Mouse (Mus musculus) forebrain, embryonic 12.5 days (tissue): ENCODE results near the gene Islr2. TPM values are rescaled to one million over a fixed set of nuclear protein-coding genes. Genes with fewer than 3 reads are reported as not detected.

Experiments
- ATAC-seq: fragments of 200-750 bp; cut with Nextera tagmentation; 2 replicates; pipeline ENCODE4 v1.8.0; 2017; ENCODE audit warnings: moderate TSS enrichment; ENCODE audit not compliant: low FRiP score
- H3K27ac ChIP-seq: fragments of 300-500 bp; sonication (generic); 2 replicates; pipeline ENCODE4 v1.5.1; 2016; ENCODE audit warnings: mild to moderate bottlenecking
- H3K27me3 ChIP-seq: fragments of 300-500 bp; sonication (generic); 2 replicates; pipeline ENCODE4 v1.6.1; 2016; ENCODE audit warnings: mild to moderate bottlenecking
- H3K36me3 ChIP-seq: fragments of 300-500 bp; sonication (generic); replicated peaks from 2 replicates; pipeline ENCODE4 v1.6.1; 2016; ENCODE audit warnings: mild to moderate bottlenecking
- H3K4me1 ChIP-seq: fragments of 300-500 bp; sonication (generic); 2 replicates; pipeline ENCODE4 v1.6.1; 2016
- H3K4me2 ChIP-seq: fragments of 300-500 bp; sonication (generic); 2 replicates; pipeline ENCODE4 v1.6.1; 2016; ENCODE audit warnings: mild to moderate bottlenecking, moderate library complexity
- H3K4me3 ChIP-seq: fragments of 300-500 bp; sonication (generic); replicated peaks from 2 replicates; pipeline ENCODE4 v1.5.1; 2016; ENCODE audit warnings: mild to moderate bottlenecking
- H3K9ac ChIP-seq: fragments of 300-500 bp; sonication (generic); 2 replicates; pipeline ENCODE4 v1.6.1; 2016; ENCODE audit warnings: mild to moderate bottlenecking
- H3K9me3 ChIP-seq: fragments of 300-500 bp; sonication (generic); 2 replicates; pipeline ENCODE4 v1.6.1; 2016
- WGBS: fragments of 180-500 bp; shearing (Covaris S2); methylation state at CpG from one replicate; pipeline ENCODE4 v1.1.7; 2016; 5-methylcytosine and 5-hydroxymethylcytosine counted together
- microRNA-seq: library from miRNA; unstranded; fragments of <30 nt; microRNA quantifications from one replicate; pipeline ENCODE4, GENCODE M21; 2017
- polyA plus RNA-seq: library from polyadenylated mRNA; unstranded; fragments of >200 nt; fragmentation: Nextera tagmentation; extraction: Ambion mirVana; gene quantifications from 2 replicates; pipeline ENCODE4 v1.2.1, GENCODE M21; 2016

Islr2 gene
- polyA plus RNA-seq, 1 experiment from 2014 or later: 60.8 TPM

GRCm38 (mm10) chr9:58156819-58157560 is 47.1 kb downstream of the Islr2 start:
- WGBS: 90% methylated on average over 22 of the region's 22 CpGs
- H3K9me3 ChIP-seq: no peaks in the 10 kb centered on the region
- H3K4me3 ChIP-seq: no peak overlapping the region
- peaks cover 18% of the 10 kb centered on the region for H3K4me1 ChIP-seq
- H3K27me3 ChIP-seq: no peaks in the 10 kb centered on the region
- H3K9ac ChIP-seq: no peak overlapping the region
- H3K27ac ChIP-seq: no peak overlapping the region
- no peaks in the 10 kb centered on the region for H3K36me3 ChIP-seq
- 0 out of 2 replicates have a peak, but pooled peaks have one; percentile 20 for ATAC-seq
- no peak overlapping the region for H3K4me2 ChIP-seq

- Histone ChIP-seq H3K4me1 (peaks cover 18% of the 10 kb centered on the region), H3K4me3 (no peak overlapping the region), H3K27ac (peak overlapping the region; percentile 21), H3K9me3 (no peaks in the 10 kb centered on the region), H3K9ac (no peak overlapping the region), H3K27me3 (no peaks in the 10 kb centered on the region), H3K36me3 (no peaks in the 10 kb centered on the region), H3K4me2 (no peak overlapping the region)
- ATAC-seq: no peak
- 69% methylated on average over 3 of the region's 3 CpGs for WGBS
Observed at GRCm38 (mm10) chr9:58155366-58155765, 48.8 kb downstream of the Islr2 start.

DNA sequence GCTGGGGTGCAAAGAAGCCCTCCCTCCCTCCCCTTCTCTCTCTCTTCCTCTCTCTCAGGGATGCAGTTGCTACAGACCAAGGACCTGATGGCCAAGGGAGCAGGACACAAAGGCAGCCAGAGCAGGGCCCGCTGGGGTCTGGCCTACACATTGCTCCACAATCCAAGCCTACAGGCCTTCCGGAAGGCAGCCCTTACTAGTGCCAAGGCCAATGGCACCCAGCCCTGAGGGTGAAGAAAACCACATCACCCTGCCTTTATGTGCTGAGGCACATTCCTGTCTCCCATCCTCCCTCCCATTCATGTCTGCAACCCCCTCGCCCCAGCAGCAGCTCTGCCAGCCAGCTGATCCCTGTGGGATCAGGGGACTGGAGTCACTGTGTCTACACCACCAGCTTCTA is 51.0 kb downstream of the Islr2 start:
- no peaks in the 10 kb centered on the region for H3K36me3 ChIP-seq

GRCm38 (mm10) chr9:58150733-58151361 is 53.3 kb downstream of the Islr2 start:
- Histone ChIP-seq H3K4me2 (no peak overlapping the region), H3K27me3 (no peaks in the 10 kb centered on the region), H3K27ac (no peak overlapping the region), H3K4me3 (no peak overlapping the region), H3K36me3 (no peaks in the 10 kb centered on the region), H3K4me1 (peaks cover 9% of the 10 kb centered on the region), H3K9ac (no peak overlapping the region), H3K9me3 (no peaks in the 10 kb centered on the region)
- ATAC-seq: no peak
- WGBS: 82% methylated on average over 4 of the region's 4 CpGs

More for the DNA sequence above, 51.0 kb downstream of the Islr2 start:
- Histone ChIP-seq H3K4me2 (no peak overlapping the region), H3K9ac (no peak overlapping the region), H3K27ac (0 out of 2 replicates have a peak overlapping the region, but pooled peaks have one; percentile 1), H3K27me3 (no peaks in the 10 kb centered on the region), H3K4me3 (no peak overlapping the region), H3K9me3 (no peaks in the 10 kb centered on the region), H3K4me1 (peaks cover 9% of the 10 kb centered on the region)
- no peak for ATAC-seq
- WGBS: 81% methylated on average over 3 of the region's 3 CpGs

- H3K27me3 ChIP-seq: no peaks in the 10 kb centered on the region
- no peaks in the 10 kb centered on the region for H3K9me3 ChIP-seq
- no peaks in the 10 kb centered on the region for H3K36me3 ChIP-seq
- peaks cover 15% of the 10 kb centered on the region for H3K4me1 ChIP-seq
- H3K4me2 ChIP-seq: no peak overlapping the region
- H3K4me3 ChIP-seq: no peak overlapping the region
- ATAC-seq: no peak
- H3K27ac ChIP-seq: no peak overlapping the region
- H3K9ac ChIP-seq: no peak overlapping the region
- WGBS: 77% methylated on average over 2 of the region's 2 CpGs
Observed at GRCm38 (mm10) chr9:58148806-58149205, 55.3 kb downstream of the Islr2 start.

Small RNA genes within 50 kb of the gene (microRNA-seq; reads per million reads assigned to microRNA genes)
- gene Mir6385: not detected

Other genes with a start within 250 kb of the Islr2 start
- 0.19 and 0.45 TPM in 2 replicates for gene Cyp11a1, start 197.9 kb downstream of the Islr2 start, polyA plus RNA-seq
- gene Stra6, start 140.5 kb downstream of the Islr2 start, polyA plus RNA-seq: 10.7 and 11.6 TPM in 2 replicates
- gene Ccdc33, start 85.5 kb downstream of the Islr2 start, polyA plus RNA-seq: 1.5 and 2.4 TPM in 2 replicates
- 16.4 and 17.9 TPM in 2 replicates for gene Islr, start within 50 bp of the Islr2 start, polyA plus RNA-seq
- 11.1 TPM in 2 replicates for gene Pml, start 45.5 kb upstream of the Islr2 start, polyA plus RNA-seq
- gene Stoml1, start 48.8 kb upstream of the Islr2 start, polyA plus RNA-seq: 52.2 and 53.3 TPM in 2 replicates
- gene Loxl1, start 108.9 kb upstream of the Islr2 start, polyA plus RNA-seq: 9.1 and 10.9 TPM in 2 replicates
- not detected in 2 replicates for gene Tbc1d21, start 166.1 kb upstream of the Islr2 start, polyA plus RNA-seq